Mouse (Mus musculus) liver, embryonic 14.5 days (tissue): ENCODE results near the gene Mgea5.

Experiments used
- CTCF ChIP-seq: IDR thresholded peaks from 2 replicates; pipeline ENCODE4 v1.5.1; 2016; ENCODE audit warnings: antibody characterized with exemption, low read depth, control low read depth
- EP300 ChIP-seq: IDR thresholded peaks from 2 replicates; pipeline ENCODE4 v1.6.1; 2016; ENCODE audit warnings: antibody characterized with exemption, low read depth

DNA sequence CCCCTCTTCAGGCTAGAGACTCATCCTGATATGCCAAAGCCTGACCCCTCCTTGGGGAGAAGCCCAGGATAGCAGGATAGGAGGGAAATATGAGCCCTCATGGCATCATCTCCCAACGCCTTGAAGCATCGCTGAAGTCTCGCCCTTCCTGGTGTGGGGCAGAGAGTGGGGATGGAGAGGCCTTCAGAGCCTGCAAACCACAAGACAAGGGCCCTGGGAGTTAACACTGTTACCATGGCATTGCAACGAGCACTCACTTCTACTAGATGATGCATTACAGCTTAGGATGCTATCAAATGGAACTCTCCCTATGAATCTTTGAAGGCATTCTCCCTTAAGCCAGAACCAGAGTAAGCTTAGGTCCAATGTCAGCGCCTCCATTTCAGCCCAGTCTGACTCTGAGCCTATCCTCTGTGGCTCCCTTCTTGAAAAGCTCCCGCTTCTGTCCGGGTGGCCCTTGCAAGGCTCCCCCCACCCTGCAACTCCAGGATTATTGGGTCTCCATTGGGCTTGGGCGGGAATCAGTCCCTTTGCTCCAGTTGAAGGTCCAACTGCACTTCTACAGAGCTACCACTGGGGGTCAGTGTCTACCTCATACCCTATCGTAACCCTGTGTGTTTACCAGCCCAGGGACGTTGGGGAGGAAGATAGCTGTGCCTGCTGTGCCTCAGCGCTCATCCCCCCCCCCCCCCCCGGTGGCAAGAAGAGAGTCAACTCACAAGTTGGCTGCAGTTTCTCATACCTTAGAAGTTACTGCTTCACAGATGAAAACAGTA lies 21.1 kb upstream of the Mgea5 start:
- TF ChIP-seq EP300 = no peak
- peak; percentile 94 for TF ChIP-seq CTCF
